Comparison of ENCODE assay signal across 23 mouse cellular contexts in the genomic region with DNA sequence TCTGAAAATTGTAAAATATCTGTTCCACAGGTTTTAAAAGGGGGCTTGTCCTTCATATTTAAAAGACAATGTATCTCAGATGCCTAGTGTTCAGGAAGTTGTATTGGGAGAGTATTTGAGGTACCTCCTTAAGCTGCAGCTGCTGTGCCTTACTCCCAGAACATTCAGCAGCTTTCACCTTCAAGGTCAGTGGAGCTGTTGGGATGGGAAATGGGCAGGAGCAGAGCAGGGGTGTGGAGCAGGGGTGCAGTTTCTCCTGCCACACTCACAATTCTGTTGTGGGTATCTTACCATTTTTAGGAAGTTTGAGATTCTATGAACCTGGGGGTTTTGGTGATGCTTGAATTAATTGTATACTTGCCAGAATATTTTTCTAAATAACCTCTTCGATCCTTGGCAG. TPM values are rescaled to one million over a fixed set of nuclear protein-coding genes. Genes with fewer than 3 reads are reported as not detected.
"Had no signal": no experiment of that assay in that cellular context is flagged by ENCODE, and none has a peak within 500 bp of the region (broad histone marks: within the 10 kb centered on the region; RNA-seq: fewer than 3 reads in every experiment).

No protein-coding gene starts in this region.

- DNase-seq: lung, adult 2 months; lung, postnatal 14 days; lung, postnatal 36 days; midbrain, embryonic 14.5 days; retina, postnatal 1 day; right cerebral cortex, adult 18-20 months; right cerebral cortex, postnatal 25 days; right cerebral cortex, postnatal 4 days; spleen, adult 18-20 months; thymus, adult 18-20 months; thymus, postnatal 14 days; thymus, postnatal 36 days had no signal

- H3K27me3 ChIP-seq: lung, embryonic 15.5 days; megakaryocyte, embryonic 14.5 days; midbrain, embryonic 12.5 days; neural tube, embryonic 13.5 days; neural tube, embryonic 15.5 days had no signal

- H3K4me3 ChIP-seq: lung, embryonic 15.5 days; megakaryocyte, embryonic 14.5 days; midbrain, embryonic 12.5 days; myocyte; neural tube, embryonic 13.5 days; neural tube, embryonic 15.5 days had no signal

- H3K4me1 ChIP-seq: lung, embryonic 15.5 days; megakaryocyte, embryonic 14.5 days; midbrain, embryonic 12.5 days; neural tube, embryonic 13.5 days; neural tube, embryonic 15.5 days had no signal

- H3K36me3 ChIP-seq: lung, embryonic 15.5 days; midbrain, embryonic 12.5 days; neural tube, embryonic 13.5 days; neural tube, embryonic 15.5 days had no signal

- H3K27ac ChIP-seq: lung, embryonic 15.5 days; macrophage; midbrain, embryonic 12.5 days; neural tube, embryonic 13.5 days; neural tube, embryonic 15.5 days had no signal

RNA-seq across cellular contexts. Expression of a gene that starts 28.3 kb away (rescaled TPM):
- polyA plus RNA-seq: small intestine, adult 2 months had no signal

RNA-seq across cellular contexts. Expression of a gene that starts 46.1 kb away (rescaled TPM):
- polyA plus RNA-seq: liver, embryonic 16.5 days; lung, adult 2 months; lung, embryonic 15.5 days; lung, postnatal 0 days; macrophage; midbrain, embryonic 12.5 days; midbrain, embryonic 14.5 days; neural tube, embryonic 13.5 days; small intestine, adult 2 months; stomach, embryonic 14.5 days had no signal
